Mouse (Mus musculus) heart, embryonic 12.5 days (tissue): ENCODE results near the gene F2. TPM values are rescaled to one million over a fixed set of nuclear protein-coding genes. Genes with fewer than 3 reads are reported as not detected.

Experiments
- polyA plus RNA-seq: library from polyadenylated mRNA; unstranded; fragments of >200 nt; fragmentation: Nextera tagmentation; extraction: Ambion mirVana; gene quantifications from 2 replicates; pipeline ENCODE4 v1.2.1, GENCODE M21; 2016

The F2 gene
- polyA plus RNA-seq, 1 experiment from 2014 or later: 2.2 TPM

Other genes starting within 250 kb of the F2 start
- gene 1110051M20Rik, start 191.7 kb downstream of the F2 start, polyA plus RNA-seq: 35.7 and 40.1 TPM in 2 replicates
- gene Lrp4, start 178.9 kb downstream of the F2 start, polyA plus RNA-seq: 4.4 and 4.9 TPM in 2 replicates
- 77.1 and 87.8 TPM in 2 replicates for gene Ckap5, start 109.7 kb downstream of the F2 start, polyA plus RNA-seq
- gene Zfp408, start 13.4 kb upstream of the F2 start, polyA plus RNA-seq: 6.1 and 6.9 TPM in 2 replicates
- 168 and 169 TPM in 2 replicates for gene Arhgap1, start 13.4 kb upstream of the F2 start, polyA plus RNA-seq
- 22.3 TPM in 2 replicates for gene Atg13, start 74.2 kb upstream of the F2 start, polyA plus RNA-seq
- 12.2 TPM in 2 replicates for gene Harbi1, start 74.4 kb upstream of the F2 start, polyA plus RNA-seq
- gene Ambra1, start 93.7 kb upstream of the F2 start, polyA plus RNA-seq: 14.5 and 15.0 TPM in 2 replicates